Mouse (Mus musculus) liver, adult 2 months (tissue): ENCODE results near the gene Abr.

Source experiments
- CTCF ChIP-seq: fragments of 200-500 bp; IDR thresholded peaks from 2 replicates; pipeline ENCODE4 v1.5.1; 2011; ENCODE audit warnings: low read depth, low read length, control low read depth
- POLR2A ChIP-seq: fragments of 200-500 bp; IDR thresholded peaks from 2 replicates; pipeline ENCODE4 v1.6.1; 2011; ENCODE audit warnings: low read length, control low read depth; ENCODE audit not compliant: insufficient read depth; ENCODE audit errors: extremely low read depth

DNA sequence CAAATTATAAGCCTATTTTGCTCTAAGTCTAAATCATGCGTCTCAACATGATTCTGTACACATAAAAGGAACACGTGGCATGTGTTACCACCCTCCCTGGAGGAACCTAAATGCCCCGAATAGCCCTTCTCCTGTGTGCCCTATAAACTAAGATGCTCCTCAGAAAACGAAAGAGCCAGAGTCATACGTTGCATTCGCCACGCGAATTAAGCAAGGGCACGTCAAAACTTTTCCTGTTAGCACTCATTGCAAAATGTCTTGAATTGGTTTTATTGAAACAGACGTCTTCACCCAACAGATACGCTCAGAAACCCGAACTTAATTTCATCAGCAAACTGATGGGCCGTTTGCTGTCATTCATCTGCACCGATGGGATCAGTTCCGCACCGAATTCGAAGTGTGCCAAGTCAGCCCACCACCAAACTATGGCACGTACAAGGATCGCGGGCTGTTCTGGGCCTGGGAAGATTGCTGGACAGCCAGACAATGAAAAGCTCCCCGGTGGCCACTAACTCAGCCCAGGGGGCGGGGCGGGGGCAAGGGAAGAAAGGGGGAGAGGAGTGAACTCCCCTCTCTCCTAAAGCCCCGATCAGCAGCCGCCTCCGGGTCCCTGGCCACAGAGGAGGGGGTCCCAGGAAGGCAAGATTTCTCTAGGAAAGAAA, 224.3 kb downstream of the Abr start:
- TF ChIP-seq CTCF (no peak), POLR2A (no peak)
